Mouse (Mus musculus): ENCODE data around the gene Slc6a6. TPM values are rescaled to one million over a fixed set of nuclear protein-coding genes. Genes with fewer than 3 reads are reported as not detected.
A peak's percentile ranks its signal among the peaks of the same experiment; 100 is the strongest.

Slc6a6 gene
- polyA plus RNA-seq, 1 experiment from 2014 or later, result 35.3 TPM

GRCm38 (mm10) chr6:91738058-91738457 lies 54.2 kb downstream of the Slc6a6 start:
- WGBS, result 38% methylated on average over 5 of the region's 5 CpGs
- Histone ChIP-seq H3K4me2 (ENCODE audit: low read depth, low read length) (no peak overlapping the region), H3K9me3 (replicated peaks; ENCODE audit: control insufficient read depth, low read length) (no peaks in the 10 kb centered on the region), H3K4me3 (ENCODE audit: low read depth, low read length) (no peak overlapping the region), H3K9ac (replicated peaks; ENCODE audit: low read length) (no peak overlapping the region), H3K27ac (replicated peaks; ENCODE audit: low read depth, low read length) (no peak overlapping the region), H3K27me3 (ENCODE audit: control insufficient read depth, insufficient read depth, low read length) (no peaks in the 10 kb centered on the region), H3K4me1 (ENCODE audit: control insufficient read depth, insufficient read depth, low read length) (no peaks in the 10 kb centered on the region), H3K36me3 (replicated peaks; ENCODE audit: control insufficient read depth, insufficient read depth, low read depth, low read length) (no peaks in the 10 kb centered on the region; the same call in 1 of the 2 replicates)
- DNase-seq (ENCODE audit: low spot score) (no peak), ATAC-seq (replicated peaks; ENCODE audit: insufficient number of reproducible peaks, low FRiP score, low TSS enrichment, low read depth) (no peak)

DNA sequence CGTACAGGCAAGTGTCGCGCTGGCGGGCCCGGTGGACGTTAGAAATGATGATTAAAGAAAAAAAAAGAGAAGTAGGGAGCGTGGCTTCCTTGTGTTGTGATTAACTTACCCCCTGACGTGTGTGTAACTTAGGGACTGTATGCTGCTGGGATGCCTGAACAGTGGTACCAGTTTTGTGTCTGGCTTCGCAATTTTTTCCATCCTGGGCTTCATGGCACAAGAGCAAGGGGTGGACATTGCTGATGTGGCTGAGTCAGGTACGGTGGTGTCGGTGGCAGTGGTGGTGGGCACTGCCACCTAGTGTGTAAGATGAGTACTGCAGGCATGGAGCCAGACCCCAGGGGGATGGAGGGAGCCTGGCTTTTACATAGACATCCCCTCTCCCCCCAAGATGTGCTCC lies 57.2 kb downstream of the Slc6a6 start:
- H3K36me3 ChIP-seq (replicated peaks; ENCODE audit: control insufficient read depth, insufficient read depth, low read depth, low read length), result peaks cover 6% of the 10 kb centered on the region
- 70% methylated on average over 11 of the region's 11 CpGs for WGBS
- H3K4me2 ChIP-seq (ENCODE audit: low read depth, low read length), result no peak overlapping the region
- DNase-seq (ENCODE audit: low spot score), result peak; percentile 74
- no peak overlapping the region for H3K4me3 ChIP-seq (ENCODE audit: low read depth, low read length)
- no peak overlapping the region for H3K27ac ChIP-seq (replicated peaks; ENCODE audit: low read depth, low read length)
- no peaks in the 10 kb centered on the region for H3K4me1 ChIP-seq (ENCODE audit: control insufficient read depth, insufficient read depth, low read length)
- no peaks in the 10 kb centered on the region for H3K27me3 ChIP-seq (ENCODE audit: control insufficient read depth, insufficient read depth, low read length)
- no peaks in the 10 kb centered on the region for H3K9me3 ChIP-seq (replicated peaks; ENCODE audit: control insufficient read depth, low read length)
- ATAC-seq (replicated peaks; ENCODE audit: insufficient number of reproducible peaks, low FRiP score, low TSS enrichment, low read depth), result peak; percentile 46
- no peak overlapping the region for H3K9ac ChIP-seq (replicated peaks; ENCODE audit: low read length)

DNA sequence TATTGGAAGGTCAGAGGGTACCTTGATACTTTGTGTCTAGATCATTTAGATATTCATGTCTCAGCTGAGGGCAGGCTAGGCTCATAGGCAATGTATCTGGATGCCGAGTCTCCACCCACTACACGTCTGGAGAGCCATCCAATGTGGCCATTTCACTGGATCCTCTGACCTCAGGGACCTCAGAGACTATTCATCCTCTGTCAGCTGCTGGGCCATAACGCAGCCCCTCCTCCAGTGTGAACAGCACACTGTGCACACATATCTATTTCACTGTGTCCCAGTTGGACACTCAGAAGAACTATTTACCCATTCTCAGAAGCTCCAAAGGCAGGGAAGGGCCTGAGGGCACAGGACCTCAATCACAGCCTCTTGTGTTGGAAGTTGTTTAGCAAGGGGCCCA lies 58.6 kb downstream of the Slc6a6 start:
- Histone ChIP-seq H3K9ac (replicated peaks; ENCODE audit: low read length) (no peak overlapping the region), H3K36me3 (replicated peaks; ENCODE audit: control insufficient read depth, insufficient read depth, low read depth, low read length) (peaks cover 6% of the 10 kb centered on the region), H3K27me3 (ENCODE audit: control insufficient read depth, insufficient read depth, low read length) (no peaks in the 10 kb centered on the region), H3K4me1 (ENCODE audit: control insufficient read depth, insufficient read depth, low read length) (no peaks in the 10 kb centered on the region), H3K4me3 (ENCODE audit: low read depth, low read length) (no peak overlapping the region), H3K27ac (replicated peaks; ENCODE audit: low read depth, low read length) (no peak overlapping the region), H3K4me2 (ENCODE audit: low read depth, low read length) (no peak overlapping the region), H3K9me3 (replicated peaks; ENCODE audit: control insufficient read depth, low read length) (no peaks in the 10 kb centered on the region)
- 55% methylated on average over 3 of the region's 3 CpGs for WGBS
- ATAC-seq (replicated peaks; ENCODE audit: insufficient number of reproducible peaks, low FRiP score, low TSS enrichment, low read depth) (no peak), DNase-seq (ENCODE audit: low spot score) (no peak)

DNA sequence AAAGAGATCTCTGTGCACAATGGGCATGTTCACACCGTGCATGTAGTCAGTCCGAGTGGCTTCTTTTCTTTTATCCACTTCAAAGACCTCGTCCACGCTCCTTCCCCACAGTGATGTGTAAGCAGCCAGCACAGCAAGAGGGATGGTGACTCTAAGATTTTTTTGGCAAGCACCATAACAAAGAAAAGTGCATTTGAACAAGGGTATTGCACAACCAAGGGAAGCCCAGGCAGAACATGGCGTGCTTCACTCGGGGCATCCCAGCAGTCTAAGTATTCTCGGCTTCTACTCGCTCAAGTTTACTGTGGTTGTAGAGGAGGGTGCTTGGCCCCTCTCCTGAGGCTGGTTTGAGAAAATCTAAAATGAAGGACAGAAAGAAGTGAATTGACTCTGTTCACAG lies 59.1 kb downstream of the Slc6a6 start:
- no peaks in the 10 kb centered on the region for H3K9me3 ChIP-seq (replicated peaks; ENCODE audit: control insufficient read depth, low read length)
- no peak overlapping the region for H3K4me3 ChIP-seq (ENCODE audit: low read depth, low read length)
- H3K4me2 ChIP-seq (ENCODE audit: low read depth, low read length), result no peak overlapping the region
- WGBS, result 90% methylated on average over 8 of the region's 8 CpGs
- H3K9ac ChIP-seq (replicated peaks; ENCODE audit: low read length), result no peak overlapping the region
- peaks cover 6% of the 10 kb centered on the region for H3K36me3 ChIP-seq (replicated peaks; ENCODE audit: control insufficient read depth, insufficient read depth, low read depth, low read length)
- DNase-seq (ENCODE audit: low spot score) (no peak), ATAC-seq (replicated peaks; ENCODE audit: insufficient number of reproducible peaks, low FRiP score, low TSS enrichment, low read depth) (no peak)
- H3K27ac ChIP-seq (replicated peaks; ENCODE audit: low read depth, low read length), result no peak overlapping the region
- no peaks in the 10 kb centered on the region for H3K27me3 ChIP-seq (ENCODE audit: control insufficient read depth, insufficient read depth, low read length)
- no peaks in the 10 kb centered on the region for H3K4me1 ChIP-seq (ENCODE audit: control insufficient read depth, insufficient read depth, low read length)

- no peak for DNase-seq (ENCODE audit: low spot score)
- Histone ChIP-seq H3K9ac (replicated peaks; ENCODE audit: low read length) (no peak overlapping the region), H3K36me3 (replicated peaks; ENCODE audit: control insufficient read depth, insufficient read depth, low read depth, low read length) (peaks cover 6% of the 10 kb centered on the region), H3K4me1 (ENCODE audit: control insufficient read depth, insufficient read depth, low read length) (no peaks in the 10 kb centered on the region), H3K27me3 (ENCODE audit: control insufficient read depth, insufficient read depth, low read length) (no peaks in the 10 kb centered on the region), H3K9me3 (replicated peaks; ENCODE audit: control insufficient read depth, low read length) (no peaks in the 10 kb centered on the region), H3K4me3 (ENCODE audit: low read depth, low read length) (no peak overlapping the region), H3K4me2 (ENCODE audit: low read depth, low read length) (no peak overlapping the region), H3K27ac (replicated peaks; ENCODE audit: low read depth, low read length) (no peak overlapping the region)
- no peak for ATAC-seq (replicated peaks; ENCODE audit: insufficient number of reproducible peaks, low FRiP score, low TSS enrichment, low read depth)
- 60% methylated on average over 4 of the region's 4 CpGs for WGBS
These were observed 60.0 kb downstream of the Slc6a6 start for GRCm38 (mm10) chr6:91743886-91744285.

- Histone ChIP-seq H3K27ac (replicated peaks; ENCODE audit: low read depth, low read length) (no peak overlapping the region), H3K36me3 (replicated peaks; ENCODE audit: control insufficient read depth, insufficient read depth, low read depth, low read length) (peaks cover 6% of the 10 kb centered on the region), H3K27me3 (ENCODE audit: control insufficient read depth, insufficient read depth, low read length) (no peaks in the 10 kb centered on the region), H3K4me3 (ENCODE audit: low read depth, low read length) (no peak overlapping the region), H3K9ac (replicated peaks; ENCODE audit: low read length) (no peak overlapping the region), H3K4me1 (ENCODE audit: control insufficient read depth, insufficient read depth, low read length) (no peaks in the 10 kb centered on the region), H3K4me2 (ENCODE audit: low read depth, low read length) (no peak overlapping the region), H3K9me3 (replicated peaks; ENCODE audit: control insufficient read depth, low read length) (no peaks in the 10 kb centered on the region)
- 90% methylated on average over 3 of the region's 3 CpGs for WGBS
- DNase-seq (ENCODE audit: low spot score), result no peak
- no peak for ATAC-seq (replicated peaks; ENCODE audit: insufficient number of reproducible peaks, low FRiP score, low TSS enrichment, low read depth)
These were observed 61.4 kb downstream of the Slc6a6 start for GRCm38 (mm10) chr6:91745246-91745645.

GRCm38 (mm10) chr6:91745947-91746582 lies 62.2 kb downstream of the Slc6a6 start:
- H3K9me3 ChIP-seq (replicated peaks; ENCODE audit: control insufficient read depth, low read length), result no peaks in the 10 kb centered on the region
- no peak overlapping the region for H3K4me3 ChIP-seq (ENCODE audit: low read depth, low read length)
- H3K36me3 ChIP-seq (replicated peaks; ENCODE audit: control insufficient read depth, insufficient read depth, low read depth, low read length), result peaks cover 6% of the 10 kb centered on the region
- no peak overlapping the region for H3K27ac ChIP-seq (replicated peaks; ENCODE audit: low read depth, low read length)
- H3K27me3 ChIP-seq (ENCODE audit: control insufficient read depth, insufficient read depth, low read length), result no peaks in the 10 kb centered on the region
- 75% methylated on average over 7 of the region's 7 CpGs for WGBS
- ATAC-seq (replicated peaks; ENCODE audit: insufficient number of reproducible peaks, low FRiP score, low TSS enrichment, low read depth) (no peak), DNase-seq (ENCODE audit: low spot score) (no peak)
- no peaks in the 10 kb centered on the region for H3K4me1 ChIP-seq (ENCODE audit: control insufficient read depth, insufficient read depth, low read length)
- no peak overlapping the region for H3K9ac ChIP-seq (replicated peaks; ENCODE audit: low read length)
- H3K4me2 ChIP-seq (ENCODE audit: low read depth, low read length), result no peak overlapping the region

GRCm38 (mm10) chr6:91746776-91747175 lies 62.9 kb downstream of the Slc6a6 start:
- H3K27ac ChIP-seq (replicated peaks; ENCODE audit: low read depth, low read length), result no peak overlapping the region
- no peak overlapping the region for H3K4me3 ChIP-seq (ENCODE audit: low read depth, low read length)
- no peak for DNase-seq (ENCODE audit: low spot score)
- no peak overlapping the region for H3K9ac ChIP-seq (replicated peaks; ENCODE audit: low read length)
- no peaks in the 10 kb centered on the region for H3K9me3 ChIP-seq (replicated peaks; ENCODE audit: control insufficient read depth, low read length)
- no peaks in the 10 kb centered on the region for H3K27me3 ChIP-seq (ENCODE audit: control insufficient read depth, insufficient read depth, low read length)
- peaks cover 6% of the 10 kb centered on the region for H3K36me3 ChIP-seq (replicated peaks; ENCODE audit: control insufficient read depth, insufficient read depth, low read depth, low read length)
- no peak for ATAC-seq (replicated peaks; ENCODE audit: insufficient number of reproducible peaks, low FRiP score, low TSS enrichment, low read depth)
- WGBS, result 76% methylated on average over 5 of the region's 5 CpGs
- H3K4me2 ChIP-seq (ENCODE audit: low read depth, low read length), result no peak overlapping the region
- H3K4me1 ChIP-seq (ENCODE audit: control insufficient read depth, insufficient read depth, low read length), result no peaks in the 10 kb centered on the region
